Mouse (Mus musculus) gonadal fat pad, adult 2 months (tissue): Measurements from ENCODE around the gene Pde8b. TPM values are rescaled to one million over a fixed set of nuclear protein-coding genes. Genes with fewer than 3 reads are reported as not detected.

ENCODE experiments used
- DNase-seq: peaks from one replicate; pipeline ENCODE4 v3.0.0-alpha.2; 2012; ENCODE audit warnings: low read depth
- polyA plus RNA-seq: library from polyadenylated mRNA; depleted of rRNA; stranded (reverse); fragments of >200 nt; gene quantifications from 2 replicates; pipeline ENCODE4 v1.2.3, GENCODE M21; 2012

The Pde8b gene
- polyA plus RNA-seq, 1 experiment: 15.8 TPM

GRCm38 (mm10) chr13:95140460-95141079 is 109.6 kb downstream of the Pde8b start:
- no peak for DNase-seq

- no peak for DNase-seq
These were observed 114.6 kb downstream of the Pde8b start for GRCm38 (mm10) chr13:95135326-95136150.

DNA sequence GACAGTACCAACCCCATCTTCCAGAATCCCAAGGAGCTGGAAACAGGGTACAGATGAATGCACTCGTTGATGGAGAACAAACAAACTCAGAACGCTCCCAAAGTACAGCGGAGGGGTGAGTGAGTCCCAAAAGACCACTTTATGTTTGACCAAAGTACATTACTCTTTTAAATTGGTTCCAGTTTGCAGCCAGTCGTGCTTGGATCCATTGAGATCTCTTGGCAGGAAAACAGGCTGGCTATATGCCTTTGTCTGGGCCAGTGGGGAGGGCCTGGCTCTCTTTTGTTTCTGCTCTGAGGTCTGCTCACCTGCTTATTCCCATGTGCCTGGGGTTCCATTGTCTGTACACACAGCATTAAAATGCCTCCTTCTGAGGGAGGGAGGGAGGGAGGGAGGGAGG is 118.3 kb downstream of the Pde8b start:
- no peak for DNase-seq

DNA sequence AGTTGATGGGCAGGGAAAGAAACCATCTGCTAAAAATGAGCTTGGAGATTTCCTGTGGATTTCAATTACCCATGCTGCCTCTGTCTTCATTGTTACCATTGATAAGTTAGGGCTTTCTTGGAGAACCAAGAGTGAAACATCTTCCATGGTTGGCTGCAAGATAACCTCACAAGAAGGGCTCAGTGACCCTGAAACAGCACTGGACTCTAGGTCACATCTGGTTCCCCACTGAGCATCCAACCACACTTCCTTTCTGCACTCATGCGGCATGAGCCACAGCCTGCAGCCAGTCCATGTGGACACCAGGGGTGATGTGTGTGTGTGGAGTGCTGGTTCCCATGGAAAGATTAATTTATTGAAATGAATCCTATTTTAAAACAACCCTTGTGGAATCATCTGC is 119.1 kb downstream of the Pde8b start:
- no peak for DNase-seq

GRCm38 (mm10) chr13:95127288-95127687 is 122.8 kb downstream of the Pde8b start:
- DNase-seq: no peak

DNA sequence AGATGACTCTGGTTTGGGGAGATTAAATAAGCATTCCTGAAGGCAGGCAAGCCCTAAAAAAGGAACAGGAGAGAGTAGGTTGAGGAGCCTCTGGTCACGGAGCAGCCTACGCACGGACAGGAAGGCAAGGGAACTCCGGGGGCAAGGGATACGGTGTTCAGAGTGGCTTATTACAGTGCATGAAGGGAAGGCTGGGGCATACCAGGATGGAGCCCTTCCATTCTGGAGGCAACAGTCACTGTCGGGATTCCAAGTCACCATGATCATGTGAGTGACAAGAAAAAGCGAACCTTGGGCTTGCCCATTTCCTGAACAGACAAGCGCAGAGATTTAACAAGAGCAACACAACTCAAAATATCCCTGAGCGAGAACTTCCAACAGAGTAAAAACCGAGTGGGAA is 123.3 kb downstream of the Pde8b start:
- DNase-seq: no peak

DNA sequence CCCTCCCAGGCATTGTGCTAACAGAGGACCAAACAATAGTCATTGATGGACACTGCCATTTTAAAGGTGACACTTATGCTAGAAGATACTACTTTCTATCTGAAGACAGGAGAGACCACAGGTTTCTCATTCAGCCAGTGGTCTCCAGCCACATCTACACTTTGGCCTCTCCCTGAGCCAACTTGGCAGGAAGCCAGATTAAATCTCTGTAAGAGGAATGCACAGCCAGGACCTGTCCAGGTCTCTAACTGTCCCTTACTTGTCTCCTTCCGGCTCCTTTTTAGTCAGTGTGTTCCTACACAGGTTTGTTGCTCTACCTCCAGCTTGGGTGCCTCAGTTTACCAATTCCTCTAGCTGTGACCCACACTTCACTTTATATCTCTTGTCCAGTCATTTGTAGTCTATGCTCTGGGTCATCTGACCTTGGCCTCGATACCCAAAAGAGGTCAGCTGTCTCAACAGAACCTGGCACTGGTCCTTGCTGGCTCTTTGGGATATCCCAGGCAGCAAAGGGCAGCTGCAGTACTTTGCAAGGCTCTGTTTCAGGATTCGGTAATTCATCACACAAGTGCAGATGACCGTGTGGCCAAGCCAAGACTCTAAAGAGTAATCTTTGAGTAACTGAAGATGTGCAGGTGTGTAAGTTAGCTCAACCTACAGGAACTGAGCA is 124.5 kb downstream of the Pde8b start:
- DNase-seq: no peak

DNA sequence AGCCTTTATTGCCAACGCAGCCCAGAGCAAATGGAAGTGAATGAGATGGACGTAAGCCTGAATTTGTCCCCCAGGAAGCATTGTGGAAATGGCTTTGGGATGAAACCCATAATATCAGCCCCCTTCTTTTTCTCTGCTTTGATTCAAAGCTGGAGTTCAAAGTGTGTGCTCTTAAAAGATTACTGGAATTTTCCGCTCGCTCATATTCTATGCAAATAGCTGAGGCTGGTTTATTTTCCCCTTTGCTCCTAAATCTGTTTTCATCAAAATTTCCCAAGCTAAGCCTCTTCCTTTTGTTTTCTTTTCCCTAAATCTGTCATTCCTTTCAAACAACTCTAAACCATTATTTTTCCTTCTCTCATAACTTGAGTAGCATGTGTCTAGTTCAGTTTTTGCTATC is 129.6 kb downstream of the Pde8b start:
- no peak for DNase-seq

DNA sequence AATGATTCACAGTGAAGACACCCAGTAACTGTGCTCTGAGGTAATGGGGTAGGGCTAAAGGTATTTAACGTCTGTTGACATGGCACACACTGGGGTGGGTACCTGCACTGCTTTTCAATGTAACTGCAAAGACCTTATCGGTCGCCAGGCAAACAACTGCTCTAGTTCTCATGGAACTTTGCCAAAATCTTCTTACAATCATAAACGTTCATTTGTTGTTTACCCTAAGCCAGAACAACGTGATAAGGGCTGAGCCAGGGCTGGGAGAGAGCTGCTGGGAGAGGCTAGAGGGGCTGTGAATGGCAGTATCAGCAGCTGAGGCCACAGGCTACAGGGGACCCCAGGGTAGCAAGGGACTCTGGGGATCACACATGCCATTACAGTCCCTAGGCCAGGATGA is 136.4 kb downstream of the Pde8b start:
- no peak for DNase-seq

- DNase-seq: no peak
These were observed 140.6 kb downstream of the Pde8b start for GRCm38 (mm10) chr13:95109555-95109954.

DNA sequence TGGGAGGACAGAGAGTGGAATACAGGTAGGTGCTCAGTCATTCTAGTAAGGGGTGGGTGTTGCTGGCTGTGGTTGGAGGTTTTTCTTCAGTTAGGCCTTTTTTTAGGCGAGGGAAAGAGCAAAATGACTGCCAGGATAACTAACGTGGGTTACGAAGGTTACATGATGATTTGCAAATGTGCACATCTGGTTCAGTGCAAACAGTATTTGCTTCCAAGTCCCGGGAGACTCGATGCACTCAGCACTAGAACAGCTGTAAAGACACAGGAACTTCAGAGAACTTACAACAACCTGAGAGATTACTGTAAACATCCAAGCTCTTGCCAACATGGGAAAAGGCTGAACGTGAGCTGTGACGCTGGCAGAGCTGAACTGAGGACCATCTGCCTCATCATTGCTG is 142.1 kb downstream of the Pde8b start:
- no peak for DNase-seq

- no peak for DNase-seq
These were observed 145.3 kb downstream of the Pde8b start for GRCm38 (mm10) chr13:95104865-95105264.

- no peak for DNase-seq
These were observed 147.0 kb downstream of the Pde8b start for GRCm38 (mm10) chr13:95102985-95103590.

DNA sequence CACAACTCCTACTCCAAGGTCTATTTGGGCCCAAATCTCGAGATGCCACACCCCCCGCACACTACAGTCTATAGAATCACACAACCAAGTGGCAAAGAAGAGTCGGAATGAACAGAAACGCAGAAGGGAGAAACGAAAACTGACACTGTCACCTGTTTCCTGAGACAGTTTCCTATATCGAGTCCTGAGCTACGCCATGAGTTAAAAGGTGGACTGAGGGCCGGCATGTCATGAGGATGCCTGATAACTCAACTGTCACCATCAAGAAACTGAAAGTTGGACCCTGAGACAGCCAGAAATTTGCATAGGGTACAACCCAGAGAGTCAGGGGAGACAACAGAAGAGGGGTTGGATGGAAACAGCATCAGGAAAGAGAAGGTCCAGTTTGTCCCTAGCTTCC is 148.8 kb downstream of the Pde8b start:
- no peak for DNase-seq

- no peak for DNase-seq
These were observed 151.0 kb downstream of the Pde8b start for GRCm38 (mm10) chr13:95098931-95099720.

DNA sequence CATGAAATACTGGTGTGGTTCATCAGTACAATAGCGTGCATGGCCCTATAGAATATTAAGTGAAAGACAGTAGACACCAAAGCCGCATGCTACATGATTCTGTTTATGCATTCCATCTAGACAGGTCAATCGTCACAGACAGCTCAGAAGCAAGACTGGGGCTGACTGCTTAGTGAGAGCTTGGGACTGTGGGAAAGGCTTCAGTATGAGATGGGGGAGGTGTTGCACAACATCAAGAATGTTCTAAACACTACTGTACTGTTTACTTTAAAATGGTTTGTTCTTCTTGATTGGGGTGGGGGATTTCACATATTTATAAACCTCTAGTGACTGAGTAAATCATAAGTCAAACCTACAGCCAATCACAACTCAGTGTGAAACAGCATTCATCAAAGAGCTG is 153.5 kb downstream of the Pde8b start:
- DNase-seq: no peak

DNA sequence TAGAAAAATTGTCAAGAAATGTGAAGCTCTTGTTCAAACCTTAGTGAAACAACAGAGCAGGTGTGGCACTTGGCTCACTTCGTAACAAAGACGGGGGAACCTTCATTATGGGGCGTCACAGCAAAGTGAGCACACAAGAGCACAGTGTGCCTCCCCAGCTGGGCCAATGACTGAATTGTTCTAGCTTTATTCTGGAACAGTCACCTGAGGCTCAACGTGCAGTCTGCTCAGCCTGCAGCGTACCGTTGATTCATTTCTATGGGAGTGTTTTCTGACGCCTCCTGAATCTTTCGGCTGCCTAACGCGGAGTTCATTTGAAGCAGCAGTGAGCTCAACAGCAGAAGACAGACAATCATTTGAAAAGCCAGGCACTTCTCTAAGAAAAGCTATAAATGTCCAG is 154.3 kb downstream of the Pde8b start:
- DNase-seq: no peak

DNA sequence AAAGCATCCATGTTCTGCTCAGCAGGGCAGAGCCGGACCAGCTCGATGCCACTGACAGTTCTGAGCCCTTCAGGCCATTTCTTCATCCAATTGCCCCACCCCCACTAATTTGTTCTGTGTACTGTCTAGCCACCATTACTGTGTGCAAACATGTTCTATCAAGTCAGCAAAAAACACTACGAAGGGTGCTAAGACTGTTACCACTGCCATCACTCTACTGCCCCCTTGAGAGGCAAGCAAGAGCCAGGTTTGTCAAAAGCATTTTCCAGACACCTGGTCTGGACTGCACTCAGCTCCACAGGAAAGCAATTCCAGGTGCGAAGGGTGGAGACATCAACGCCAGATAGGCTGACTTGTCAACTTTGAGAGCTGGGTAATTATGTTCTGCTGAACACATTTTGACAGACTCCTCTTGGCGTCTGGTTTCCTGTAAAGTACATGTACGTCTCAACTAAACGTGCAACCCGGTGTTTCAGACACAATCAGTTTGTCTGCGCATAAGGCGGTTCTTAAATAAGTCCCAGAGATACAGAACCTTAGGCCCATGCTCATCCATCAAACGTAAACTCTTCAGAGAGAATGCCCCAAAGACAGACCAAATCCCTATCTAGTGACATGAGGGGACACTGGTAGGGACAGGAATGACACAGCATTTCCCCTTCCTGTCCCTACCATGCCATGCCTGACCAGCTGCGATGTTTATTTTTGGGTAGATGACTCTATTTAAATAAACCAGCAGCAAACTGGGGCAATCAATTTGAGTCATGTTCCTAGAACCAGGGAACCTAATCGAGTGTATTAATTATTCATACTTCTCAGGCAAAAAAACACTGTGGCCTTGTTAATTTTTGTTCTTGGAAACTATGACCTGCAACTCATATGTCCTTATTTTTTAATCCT is 158.3 kb downstream of the Pde8b start:
- no peak for DNase-seq

GRCm38 (mm10) chr13:95087358-95087787 is 162.8 kb downstream of the Pde8b start:
- no peak for DNase-seq

- DNase-seq: no peak
These were observed 164.1 kb downstream of the Pde8b start for GRCm38 (mm10) chr13:95086033-95086432.

DNA sequence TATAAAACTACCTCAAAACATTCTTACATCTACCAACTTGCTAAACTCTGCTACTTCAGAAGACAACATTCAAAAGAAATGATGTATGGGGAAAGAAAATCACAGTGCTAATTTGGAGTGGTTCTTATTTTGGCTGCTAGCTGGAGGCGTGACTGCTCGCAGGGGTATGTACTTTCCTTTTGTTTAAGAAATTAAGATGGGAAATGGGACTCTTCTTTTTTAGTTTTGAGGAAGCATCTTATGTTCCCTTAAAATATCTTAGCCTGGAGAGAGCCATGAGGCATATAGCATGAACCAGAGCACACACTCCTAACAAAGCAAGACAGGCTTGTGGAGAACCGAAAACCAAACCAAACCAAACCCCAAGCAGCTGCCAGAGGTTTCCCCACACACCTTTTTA is 167.5 kb downstream of the Pde8b start:
- DNase-seq: no peak
